Mouse (Mus musculus): ENCODE measurements around the gene Cdh23. TPM values are rescaled to one million over a fixed set of nuclear protein-coding genes. Genes with fewer than 3 reads are reported as not detected.

Cdh23 gene
- polyA plus RNA-seq, 2 experiments = 0.73 to 2.7 TPM

DNA sequence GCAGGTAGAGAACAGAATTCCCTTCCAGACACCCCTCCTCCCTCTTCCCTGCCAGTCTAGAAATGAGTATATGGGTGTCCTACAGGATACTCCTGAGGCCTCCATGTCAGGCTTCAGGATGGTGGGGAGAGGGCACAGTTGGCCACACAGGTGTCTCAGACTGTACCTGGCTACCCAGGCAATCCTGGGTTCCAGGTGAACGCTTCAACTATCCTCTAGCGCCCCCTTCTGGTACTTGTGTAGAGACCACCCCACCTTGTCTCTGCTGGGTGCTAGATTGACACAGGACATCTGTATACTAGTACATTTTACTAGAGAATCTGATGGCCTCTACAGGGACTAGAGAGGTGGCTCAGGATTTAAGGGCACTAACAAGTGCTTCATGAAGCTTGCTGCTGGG lies 253.2 kb downstream of the Cdh23 start:
- Histone ChIP-seq H3K9me3 (ENCODE audit: control insufficient read depth, low read length) (no peaks in the 10 kb centered on the region), H3K36me3 (ENCODE audit: control insufficient read depth, insufficient read depth, low read length) (no peaks in the 10 kb centered on the region), H3K27ac (replicated peaks; ENCODE audit: low read depth, low read length) (no peak overlapping the region), H3K4me1 (ENCODE audit: control insufficient read depth, insufficient read depth, low read length) (no peaks in the 10 kb centered on the region), H3K9ac (ENCODE audit: low read depth, low read length, severe bottlenecking) (no peak overlapping the region), H3K4me3 (replicated peaks; ENCODE audit: low read length) (no peak overlapping the region), H3K27me3 (ENCODE audit: control insufficient read depth, insufficient read depth, low read length) (no peaks in the 10 kb centered on the region), H3K4me2 (replicated peaks; ENCODE audit: low read depth, low read length, severe bottlenecking) (no peak overlapping the region)
- DNase-seq (ENCODE audit: low spot score) (no peak), ATAC-seq (ENCODE audit: low FRiP score, low read depth) (no peak)
- WGBS = 5% methylated on average over 2 of the region's 2 CpGs
- no peak for TF ChIP-seq POLR2A (IDR thresholded peaks at IDR 0.05; ENCODE audit: borderline replicate concordance, extremely low read depth, insufficient read depth, insufficient read length)

DNA sequence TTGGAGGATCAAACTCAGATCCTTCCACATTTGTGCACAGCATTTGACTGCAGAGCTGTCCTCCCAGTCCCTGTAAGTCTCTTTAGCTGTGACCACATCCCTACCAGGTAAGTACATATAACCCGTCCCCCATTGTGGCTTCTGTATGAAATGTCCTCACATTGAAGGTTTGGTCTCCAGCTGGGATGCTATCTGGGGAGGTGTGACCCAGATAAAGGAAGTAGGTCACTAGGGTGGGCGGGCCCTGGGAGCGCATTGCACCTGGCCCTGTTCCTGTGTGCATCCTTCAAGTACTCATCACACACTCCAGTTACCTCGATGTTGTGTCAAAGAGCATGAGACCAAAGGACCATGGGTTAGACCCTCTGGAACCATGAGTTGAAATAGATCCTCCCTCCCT lies 254.0 kb downstream of the Cdh23 start:
- no peaks in the 10 kb centered on the region for H3K36me3 ChIP-seq (ENCODE audit: control insufficient read depth, insufficient read depth, low read length)
- 78% methylated on average over 4 of the region's 4 CpGs for WGBS
- H3K9ac ChIP-seq (ENCODE audit: low read depth, low read length, severe bottlenecking) = no peak overlapping the region
- H3K9me3 ChIP-seq (ENCODE audit: control insufficient read depth, low read length) = no peaks in the 10 kb centered on the region
- no peak overlapping the region for H3K27ac ChIP-seq (replicated peaks; ENCODE audit: low read depth, low read length)
- DNase-seq (ENCODE audit: low spot score) = no peak
- no peak for TF ChIP-seq POLR2A (IDR thresholded peaks at IDR 0.05; ENCODE audit: borderline replicate concordance, extremely low read depth, insufficient read depth, insufficient read length)
- H3K4me1 ChIP-seq (ENCODE audit: control insufficient read depth, insufficient read depth, low read length) = no peaks in the 10 kb centered on the region
- H3K4me3 ChIP-seq (replicated peaks; ENCODE audit: low read length) = no peak overlapping the region
- H3K27me3 ChIP-seq (ENCODE audit: control insufficient read depth, insufficient read depth, low read length) = no peaks in the 10 kb centered on the region
- no peak for ATAC-seq (ENCODE audit: low FRiP score, low read depth)
- no peak overlapping the region for H3K4me2 ChIP-seq (replicated peaks; ENCODE audit: low read depth, low read length, severe bottlenecking)

DNA sequence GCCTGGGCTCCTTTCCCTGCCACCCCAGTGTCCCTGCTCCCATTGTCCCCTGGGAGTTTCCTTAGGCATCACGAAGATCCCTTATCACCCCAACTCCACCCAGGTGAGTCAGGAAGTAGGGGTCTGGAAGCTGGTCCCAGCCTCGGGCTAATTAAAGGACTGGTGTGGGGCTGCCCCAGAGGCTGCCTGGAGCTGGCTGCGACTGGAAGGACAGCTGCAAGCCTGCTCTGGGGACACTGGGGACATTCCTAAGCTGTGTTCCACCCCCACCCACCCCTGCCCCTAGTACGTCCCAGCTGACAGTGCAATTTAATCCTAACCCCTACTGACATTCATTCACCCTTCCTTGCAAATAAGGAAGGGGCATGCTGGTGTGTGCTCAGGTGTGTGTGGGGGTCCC lies 263.6 kb downstream of the Cdh23 start:
- ATAC-seq (ENCODE audit: low FRiP score, low read depth) (peak; percentile 41; the same call in 1 of the 2 replicates), DNase-seq (ENCODE audit: low spot score) (no peak)
- no peak overlapping the region for H3K4me3 ChIP-seq (replicated peaks; ENCODE audit: low read length)
- no peaks in the 10 kb centered on the region for H3K9me3 ChIP-seq (ENCODE audit: control insufficient read depth, low read length)
- no peaks in the 10 kb centered on the region for H3K4me1 ChIP-seq (ENCODE audit: control insufficient read depth, insufficient read depth, low read length)
- H3K27ac ChIP-seq (replicated peaks; ENCODE audit: low read depth, low read length) = no peak overlapping the region
- H3K4me2 ChIP-seq (replicated peaks; ENCODE audit: low read depth, low read length, severe bottlenecking) = no peak overlapping the region
- H3K27me3 ChIP-seq (ENCODE audit: control insufficient read depth, insufficient read depth, low read length) = no peaks in the 10 kb centered on the region
- TF ChIP-seq POLR2A (IDR thresholded peaks at IDR 0.05; ENCODE audit: borderline replicate concordance, extremely low read depth, insufficient read depth, insufficient read length) = no peak
- WGBS = 18% methylated on average over 4 of the region's 4 CpGs
- H3K9ac ChIP-seq (ENCODE audit: low read depth, low read length, severe bottlenecking) = no peak overlapping the region
- H3K36me3 ChIP-seq (ENCODE audit: control insufficient read depth, insufficient read depth, low read length) = no peaks in the 10 kb centered on the region

DNA sequence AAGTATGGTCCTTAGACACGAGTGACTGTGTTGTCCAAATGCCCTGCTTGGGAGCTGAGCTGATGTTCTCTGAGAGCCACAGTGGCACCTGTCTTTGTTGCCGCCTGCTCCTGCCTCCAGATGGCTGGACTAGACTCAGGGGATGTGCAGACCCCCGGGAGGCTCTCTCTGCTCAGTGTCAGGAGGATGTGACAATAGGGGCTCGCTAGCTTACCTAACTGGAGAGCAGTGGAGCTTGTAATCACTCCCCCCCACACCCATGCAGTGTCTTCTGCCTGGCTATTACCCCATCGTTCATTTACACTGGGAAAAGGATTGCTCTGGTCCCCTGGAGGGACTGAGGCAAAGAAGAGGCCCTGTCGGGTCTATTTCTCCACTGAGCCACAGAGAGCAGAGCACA lies 265.7 kb downstream of the Cdh23 start:
- TF ChIP-seq POLR2A (IDR thresholded peaks at IDR 0.05; ENCODE audit: borderline replicate concordance, extremely low read depth, insufficient read depth, insufficient read length) = no peak
- Histone ChIP-seq H3K27ac (replicated peaks; ENCODE audit: low read depth, low read length) (no peak overlapping the region), H3K9me3 (ENCODE audit: control insufficient read depth, low read length) (peaks cover 1% of the 10 kb centered on the region; the same call in 1 of the 2 replicates), H3K27me3 (ENCODE audit: control insufficient read depth, insufficient read depth, low read length) (no peaks in the 10 kb centered on the region), H3K9ac (ENCODE audit: low read depth, low read length, severe bottlenecking) (no peak overlapping the region), H3K36me3 (ENCODE audit: control insufficient read depth, insufficient read depth, low read length) (no peaks in the 10 kb centered on the region), H3K4me2 (replicated peaks; ENCODE audit: low read depth, low read length, severe bottlenecking) (no peak overlapping the region), H3K4me3 (replicated peaks; ENCODE audit: low read length) (no peak overlapping the region), H3K4me1 (ENCODE audit: control insufficient read depth, insufficient read depth, low read length) (no peaks in the 10 kb centered on the region)
- ATAC-seq (ENCODE audit: low FRiP score, low read depth) (no peak), DNase-seq (ENCODE audit: low spot score) (no peak)
- WGBS = 66% methylated on average over 6 of the region's 6 CpGs

DNA sequence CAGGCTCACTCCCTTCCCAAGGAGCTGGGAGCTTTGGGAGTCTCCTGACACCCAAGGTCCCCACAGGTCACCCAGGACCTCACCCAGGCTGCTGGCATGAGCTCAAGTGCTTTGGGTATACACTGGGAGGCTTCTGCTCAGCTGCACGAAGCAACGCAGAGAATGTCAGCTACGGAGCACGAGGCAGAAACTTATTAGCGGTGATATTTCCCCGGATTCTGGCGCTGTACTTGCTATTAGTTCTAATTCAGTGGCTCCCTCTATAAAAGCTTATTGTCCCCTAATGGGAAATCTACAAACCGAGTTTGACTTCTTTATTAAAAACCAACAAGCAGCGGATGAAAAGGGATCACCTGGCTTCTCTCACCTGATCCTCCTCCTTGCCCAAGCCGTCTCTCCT lies 266.3 kb downstream of the Cdh23 start:
- no peaks in the 10 kb centered on the region for H3K36me3 ChIP-seq (ENCODE audit: control insufficient read depth, insufficient read depth, low read length)
- ATAC-seq (ENCODE audit: low FRiP score, low read depth) = no peak
- H3K4me1 ChIP-seq (ENCODE audit: control insufficient read depth, insufficient read depth, low read length) = no peaks in the 10 kb centered on the region
- no peak overlapping the region for H3K27ac ChIP-seq (replicated peaks; ENCODE audit: low read depth, low read length)
- 67% methylated on average over 10 of the region's 10 CpGs for WGBS
- peaks cover 7% of the 10 kb centered on the region; the same call in 1 of the 2 replicates for H3K9me3 ChIP-seq (ENCODE audit: control insufficient read depth, low read length)
- no peaks in the 10 kb centered on the region for H3K27me3 ChIP-seq (ENCODE audit: control insufficient read depth, insufficient read depth, low read length)
- H3K4me3 ChIP-seq (replicated peaks; ENCODE audit: low read length) = no peak overlapping the region
- no peak overlapping the region for H3K9ac ChIP-seq (ENCODE audit: low read depth, low read length, severe bottlenecking)
- no peak for DNase-seq (ENCODE audit: low spot score)
- TF ChIP-seq POLR2A (IDR thresholded peaks at IDR 0.05; ENCODE audit: borderline replicate concordance, extremely low read depth, insufficient read depth, insufficient read length) = no peak
- no peak overlapping the region for H3K4me2 ChIP-seq (replicated peaks; ENCODE audit: low read depth, low read length, severe bottlenecking)

DNA sequence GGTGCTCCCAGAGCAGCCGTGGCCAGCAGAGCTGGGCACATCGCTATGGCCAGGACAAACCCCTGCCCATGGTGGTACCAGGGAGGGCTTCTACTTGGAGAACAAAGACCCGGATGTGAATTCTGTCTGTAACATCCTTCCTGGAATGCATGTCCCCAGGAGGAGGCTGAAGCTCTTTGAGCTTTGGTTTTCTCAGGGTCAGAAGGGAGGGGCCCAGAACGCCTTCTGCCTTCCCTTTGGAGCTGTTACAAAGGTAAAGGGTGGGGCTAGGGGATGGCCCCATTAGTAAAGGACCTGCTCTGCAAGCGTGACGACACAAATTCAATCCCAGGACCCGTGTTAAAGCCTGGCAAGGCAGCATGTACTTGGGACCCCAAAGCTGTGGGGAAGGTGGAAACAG lies 273.5 kb downstream of the Cdh23 start:
- Histone ChIP-seq H3K4me2 (replicated peaks; ENCODE audit: low read depth, low read length, severe bottlenecking) (no peak overlapping the region), H3K9me3 (ENCODE audit: control insufficient read depth, low read length) (peaks cover 10% of the 10 kb centered on the region; the same call in 1 of the 2 replicates), H3K36me3 (ENCODE audit: control insufficient read depth, insufficient read depth, low read length) (no peaks in the 10 kb centered on the region), H3K27ac (replicated peaks; ENCODE audit: low read depth, low read length) (no peak overlapping the region), H3K4me1 (ENCODE audit: control insufficient read depth, insufficient read depth, low read length) (no peaks in the 10 kb centered on the region), H3K9ac (ENCODE audit: low read depth, low read length, severe bottlenecking) (no peak overlapping the region), H3K27me3 (ENCODE audit: control insufficient read depth, insufficient read depth, low read length) (no peaks in the 10 kb centered on the region), H3K4me3 (replicated peaks; ENCODE audit: low read length) (no peak overlapping the region)
- ATAC-seq (ENCODE audit: low FRiP score, low read depth) (no peak), DNase-seq (ENCODE audit: low spot score) (no peak)
- no peak for TF ChIP-seq POLR2A (IDR thresholded peaks at IDR 0.05; ENCODE audit: borderline replicate concordance, extremely low read depth, insufficient read depth, insufficient read length)
- WGBS = 66% methylated on average over 7 of the region's 7 CpGs

Measured in limb, embryonic 14.5 days (tissue).